Mouse (Mus musculus) CD4-positive, CD25-positive, alpha-beta regulatory T cell, adult 2 months (primary cell): ENCODE data around the gene Ess2.
A peak's percentile ranks its signal among the peaks of the same experiment; 100 is the strongest.
"Not testable (repeated sequence)": the region's sequence is repeated elsewhere in the genome, so short reads cannot be mapped to it uniquely, and the experiment has no call there.

Source experiments
- DNase-seq: peaks from one replicate; pipeline ENCODE4 v3.0.0-alpha.2; 2012; ENCODE audit warnings: low read depth, low spot score

Gene Ess2

DNA sequence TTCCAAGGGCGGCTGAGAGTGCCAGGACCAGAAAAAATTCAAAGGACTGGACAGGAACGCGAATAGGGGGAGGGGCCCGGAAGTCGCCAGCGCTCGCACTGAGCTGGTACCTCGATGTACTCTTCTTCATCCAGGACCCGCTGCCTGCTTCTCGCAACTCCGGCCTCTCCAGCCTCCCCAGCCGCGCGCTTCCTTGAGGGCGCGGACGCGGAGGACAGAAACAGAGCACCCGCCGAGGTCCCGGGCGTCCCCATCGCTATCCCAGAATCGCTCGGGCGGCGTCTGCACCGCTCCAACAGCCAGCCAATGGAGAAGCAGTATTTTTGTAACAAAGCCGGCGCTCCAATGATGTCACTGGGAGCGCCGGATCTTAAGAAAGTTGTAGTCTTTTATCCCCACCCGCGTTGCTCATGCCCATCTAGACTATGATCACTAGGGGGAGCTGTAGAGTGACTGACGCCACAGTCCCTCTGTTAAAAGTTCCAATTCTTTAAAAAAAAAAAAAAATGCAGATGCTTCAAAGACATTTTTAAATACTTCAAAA is at the start of gene Ess2:
Gene Ess2, minus strand, starts transcription at position 297 of the 544 bp plus-strand sequence.
- DNase-seq: peak; percentile 96

DNA sequence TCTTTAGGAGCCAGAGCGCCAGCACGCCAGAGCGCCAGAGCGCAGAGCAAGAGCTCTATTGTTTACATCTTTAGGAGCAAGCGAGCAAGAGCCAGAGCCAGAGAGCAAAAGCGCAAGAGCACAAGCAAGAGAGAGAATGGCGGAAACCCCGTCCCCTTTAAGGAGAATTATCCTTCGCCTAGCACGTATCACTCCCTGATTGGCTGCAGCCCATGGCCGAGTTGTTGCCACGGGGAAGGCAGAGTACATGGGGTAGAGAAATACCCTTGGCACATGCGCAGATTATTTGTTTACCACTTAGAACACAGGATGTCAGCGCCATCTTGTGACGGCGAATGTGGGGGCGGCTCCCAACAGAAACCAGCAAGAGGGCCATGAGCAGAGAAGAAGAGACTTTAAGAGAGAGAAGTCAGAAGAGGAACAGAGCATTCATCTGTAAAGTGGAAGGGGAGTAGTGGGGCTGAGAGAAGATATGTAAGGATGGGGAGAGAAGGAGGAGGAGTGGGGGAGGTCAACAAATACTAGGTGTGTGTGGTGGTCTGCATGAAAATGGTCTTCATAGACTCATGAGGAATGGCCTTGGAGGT is 45.0 kb upstream of the Ess2 start:
- DNase-seq: not testable (repeated sequence)

DNA sequence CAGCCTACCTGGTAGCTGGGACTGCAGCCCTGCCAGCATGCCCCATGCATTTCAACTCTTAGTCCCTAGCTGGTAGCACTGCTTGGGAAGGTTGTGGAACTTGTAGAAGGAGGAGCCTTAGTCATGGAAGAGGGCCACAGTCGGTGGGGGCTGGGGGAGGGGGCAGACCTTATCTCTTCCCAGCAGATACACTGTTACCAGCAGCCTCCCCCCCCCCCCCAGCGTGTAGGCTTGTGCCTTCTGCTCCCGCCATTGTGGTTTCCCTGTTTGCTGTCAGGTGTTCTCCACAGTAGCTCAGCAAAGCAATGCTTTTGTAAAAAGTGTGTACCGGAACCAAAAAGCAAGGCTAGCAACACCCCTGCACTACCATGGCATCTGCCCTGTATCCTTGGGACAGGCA is 40.5 kb upstream of the Ess2 start:
- no peak for DNase-seq

DNA sequence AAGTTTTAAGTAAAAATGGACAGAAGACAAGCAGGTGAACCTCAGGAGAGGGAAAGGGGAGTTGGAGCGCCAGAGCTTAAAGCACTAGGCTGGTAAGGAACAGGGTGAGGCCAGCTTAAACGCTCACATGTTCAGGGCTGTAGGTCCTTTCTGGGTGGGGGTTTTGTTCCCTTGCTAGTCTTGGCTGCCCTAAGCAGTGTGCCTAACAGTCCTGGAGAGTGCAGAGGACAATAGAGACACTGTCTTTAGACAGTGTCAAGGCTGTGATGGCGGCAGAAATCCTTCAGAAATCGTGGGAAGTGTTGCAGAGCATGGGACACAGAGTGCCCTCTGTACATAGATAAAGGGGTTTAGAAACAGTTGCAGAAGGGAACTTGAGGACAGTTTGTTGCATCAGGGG is 38.9 kb upstream of the Ess2 start:
- DNase-seq: no peak

DNA sequence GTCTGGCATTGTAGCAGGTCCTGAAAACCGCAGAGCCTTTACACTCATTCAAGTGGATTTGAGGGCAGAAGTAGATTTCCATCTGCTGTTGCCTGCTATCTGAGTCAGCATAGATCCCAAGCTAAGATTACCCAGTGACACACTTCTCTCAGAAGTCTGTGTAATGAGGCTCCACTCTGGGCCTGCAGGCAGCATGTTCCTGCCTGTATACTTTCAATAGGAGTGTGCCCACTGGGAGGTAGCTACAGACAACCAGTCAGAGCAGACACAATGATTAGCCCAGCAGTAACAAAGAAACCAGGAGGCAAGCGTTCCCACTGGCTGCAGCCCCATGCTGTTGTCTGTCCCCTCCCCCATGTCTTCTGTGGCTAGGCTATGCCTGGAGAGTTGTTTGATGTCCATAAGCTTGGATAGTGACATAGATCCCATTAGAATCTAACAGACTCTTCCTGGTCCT is 38.3 kb upstream of the Ess2 start:
- no peak for DNase-seq

DNA sequence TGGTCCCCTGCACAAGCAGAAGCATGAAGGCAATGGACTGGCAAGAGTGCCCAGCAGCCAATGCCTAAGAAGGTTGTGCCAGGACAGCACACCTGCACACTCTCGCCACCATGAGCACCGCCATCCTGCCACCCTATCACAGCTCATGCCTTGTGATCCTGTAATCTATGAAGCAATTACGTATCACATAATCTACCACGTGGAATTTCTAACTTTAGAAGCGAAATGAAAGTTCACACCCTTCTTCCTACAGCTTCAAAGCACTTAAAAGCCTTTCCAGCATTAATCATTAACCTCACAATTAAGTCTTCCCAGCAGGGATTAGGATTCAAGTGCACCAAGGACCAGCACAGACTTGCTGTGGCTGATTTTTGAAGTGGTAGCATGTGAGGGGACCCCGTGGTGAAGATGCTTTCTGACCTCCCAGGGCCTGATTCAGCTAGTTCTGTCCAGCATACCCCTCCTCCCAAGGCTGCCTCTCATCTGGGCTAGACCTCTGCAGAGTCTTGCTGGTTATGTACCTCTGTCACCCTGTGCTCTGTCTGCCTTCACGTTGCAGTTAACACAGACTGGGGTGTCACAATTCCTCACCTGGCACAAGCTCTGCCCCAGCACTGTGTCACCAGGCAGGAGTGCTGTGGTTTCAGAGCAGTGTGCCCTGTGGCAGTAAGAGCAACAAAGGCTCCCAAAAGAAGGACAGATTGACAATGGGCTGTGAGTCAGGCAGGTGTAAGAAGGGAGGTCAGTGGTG is 34.1 kb upstream of the Ess2 start:
- DNase-seq: no peak

DNA sequence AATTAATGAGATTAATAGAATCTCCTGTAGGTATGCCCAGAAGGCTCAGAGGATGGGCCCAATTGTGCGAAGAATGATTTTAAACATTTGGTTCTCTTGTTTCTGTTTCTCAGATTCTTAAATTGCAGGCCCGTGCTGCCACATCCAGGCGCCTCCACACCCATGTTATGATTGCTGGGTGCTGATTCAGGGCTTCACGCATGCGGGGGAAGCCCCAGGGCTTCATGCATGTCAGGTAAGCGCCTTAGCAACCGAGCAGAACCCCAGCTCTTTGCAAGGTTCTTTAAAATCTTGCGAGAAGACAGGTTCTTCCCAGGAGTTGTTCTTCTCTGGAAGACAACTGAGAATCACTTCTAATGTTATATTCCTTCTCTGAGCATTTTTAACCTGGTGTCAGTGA is 32.3 kb upstream of the Ess2 start:
- no peak for DNase-seq

DNA sequence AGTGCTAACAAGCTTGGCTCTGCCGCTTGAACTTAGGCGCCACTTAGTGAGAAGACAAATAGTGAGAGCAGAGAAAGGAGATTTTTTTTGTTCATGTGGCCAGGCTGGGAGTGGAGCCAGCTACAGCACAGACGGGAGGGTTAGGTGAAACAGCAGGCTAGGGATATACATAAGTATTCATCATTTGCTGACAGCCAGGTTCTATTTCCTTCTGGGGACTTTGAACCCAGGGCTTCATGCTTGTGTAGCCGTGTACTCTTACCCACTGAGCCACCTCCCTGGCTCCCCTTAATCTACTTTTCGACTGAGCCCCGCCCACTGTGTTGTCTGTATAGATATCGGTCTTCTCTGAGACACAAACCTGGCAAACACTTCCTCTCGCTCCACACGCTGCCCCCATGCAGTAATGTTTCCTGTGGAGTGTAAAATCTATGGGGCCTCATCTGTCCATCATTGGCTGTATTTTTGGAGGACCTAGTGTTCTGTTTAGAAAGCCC is 28.2 kb upstream of the Ess2 start:
- no peak for DNase-seq

DNA sequence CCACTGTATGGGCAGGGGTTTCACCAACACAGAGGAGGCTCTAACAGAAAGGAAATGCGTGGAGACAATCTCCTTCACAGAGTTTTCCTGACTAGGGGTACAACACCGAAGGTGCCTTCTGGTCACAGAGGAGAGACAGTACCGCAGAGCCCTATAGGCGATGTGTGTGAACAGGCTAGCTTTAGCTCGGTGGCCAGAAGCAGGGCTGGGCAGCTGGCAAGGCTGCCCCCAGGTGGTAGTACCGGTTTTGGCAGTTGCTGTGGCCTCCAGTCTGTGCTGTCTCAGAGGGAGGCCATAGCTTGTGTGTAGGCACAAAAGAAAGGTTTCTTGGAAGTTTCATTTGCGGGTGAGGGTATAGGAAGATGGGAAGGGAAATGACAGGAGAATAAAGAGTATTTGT is 27.7 kb upstream of the Ess2 start:
- peak; percentile 85 for DNase-seq

DNA sequence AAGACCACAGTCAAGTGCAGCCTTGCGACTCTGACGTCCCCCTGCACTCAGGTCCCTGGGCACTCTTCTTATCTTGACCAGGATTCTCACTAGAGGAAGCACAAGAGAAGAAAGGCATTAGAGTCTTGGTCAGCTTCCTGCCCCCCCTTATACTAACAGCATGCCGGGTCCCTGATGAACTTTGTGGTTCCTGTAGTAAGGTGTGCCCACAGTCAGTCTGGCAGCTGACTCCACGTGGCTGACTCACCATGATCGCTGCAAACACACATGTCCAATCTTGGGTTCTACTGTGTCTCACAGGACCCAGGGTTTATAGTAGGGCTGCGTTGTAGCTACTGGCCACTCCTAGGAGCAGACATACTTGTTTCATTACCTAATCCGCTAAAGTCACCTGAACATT is 27.0 kb upstream of the Ess2 start:
- DNase-seq: no peak

DNA sequence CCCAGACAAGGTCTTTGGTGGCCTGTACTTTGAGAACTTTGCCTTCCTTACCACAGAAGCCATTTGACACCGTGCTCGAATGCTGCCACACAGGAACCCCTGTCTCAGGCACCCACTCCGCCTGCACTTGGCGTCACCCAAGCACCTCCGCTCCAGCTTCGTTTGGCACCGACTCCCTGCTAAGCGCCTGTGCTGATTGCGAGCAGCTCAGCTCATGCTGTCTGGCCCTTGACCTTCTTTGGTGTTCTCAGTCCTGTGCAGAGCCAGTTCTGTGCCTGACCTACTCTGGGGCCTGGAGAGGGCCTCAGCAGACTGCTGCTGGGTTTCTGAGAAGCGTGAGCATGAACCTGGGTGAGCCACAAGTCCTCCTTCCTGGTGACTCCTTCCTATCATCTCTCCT is 25.6 kb upstream of the Ess2 start:
- no peak for DNase-seq

DNA sequence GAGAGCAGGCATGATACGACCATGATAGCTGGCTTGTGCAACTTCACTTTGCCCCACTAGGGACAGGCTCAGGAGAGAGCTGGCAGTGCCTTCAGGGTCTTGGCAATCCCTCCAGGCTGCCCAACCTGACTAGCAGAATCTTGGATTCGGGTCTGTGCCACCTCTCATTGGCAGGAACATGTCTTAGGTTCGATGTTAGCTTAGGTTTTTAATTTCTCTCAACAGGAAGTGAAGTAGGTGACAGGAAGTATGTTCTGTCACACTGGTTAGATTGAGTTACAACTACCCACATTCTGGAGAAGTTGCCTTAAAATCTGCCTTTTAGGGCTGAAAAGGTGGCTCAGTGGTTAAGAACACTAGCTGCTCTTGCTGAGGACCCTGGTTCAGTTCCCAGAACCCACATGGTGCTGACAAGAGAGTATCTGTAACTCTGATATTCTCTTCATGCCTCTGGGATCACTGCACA is 23.3 kb upstream of the Ess2 start:
- DNase-seq: peak; percentile 39

DNA sequence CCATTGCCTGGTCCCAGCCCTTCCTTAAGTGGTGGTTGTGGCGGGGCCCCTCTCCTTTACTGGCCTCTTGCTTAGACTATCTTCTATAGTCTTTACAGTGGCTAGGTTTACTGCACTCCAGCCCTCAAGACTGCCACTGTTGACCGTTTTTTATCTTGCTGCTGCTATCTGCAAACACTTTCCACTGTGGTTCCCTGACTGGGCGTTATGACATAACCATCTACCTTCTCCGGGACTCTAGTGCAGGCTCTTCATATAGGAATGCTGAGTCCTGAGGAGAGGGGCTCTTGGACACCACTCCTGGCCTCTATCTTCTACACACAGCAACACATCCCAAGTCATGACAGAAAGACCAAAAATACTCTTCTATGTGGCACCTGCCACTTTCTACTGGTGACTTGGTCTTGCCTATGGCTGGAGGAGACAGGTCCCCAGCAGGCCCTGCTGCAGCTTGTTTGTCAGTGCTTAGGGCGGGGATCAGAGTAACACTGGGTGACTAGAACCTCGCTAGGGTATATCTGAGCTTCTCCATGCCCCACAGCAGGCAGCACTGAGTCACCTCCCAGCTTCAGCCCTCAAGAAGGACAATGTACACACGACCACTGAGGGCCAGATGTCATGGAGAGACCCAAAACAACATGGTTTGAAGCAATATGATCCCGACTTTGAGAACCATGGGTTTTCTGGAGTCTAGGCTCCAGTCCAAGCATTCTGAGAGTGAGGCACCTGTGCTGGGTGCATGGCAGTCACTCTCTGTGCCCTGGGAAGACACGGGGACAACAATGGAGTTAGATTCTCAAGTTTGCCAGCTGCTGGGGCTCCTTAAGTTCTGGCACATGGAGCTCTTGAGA is 22.7 kb upstream of the Ess2 start:
- DNase-seq: no peak

DNA sequence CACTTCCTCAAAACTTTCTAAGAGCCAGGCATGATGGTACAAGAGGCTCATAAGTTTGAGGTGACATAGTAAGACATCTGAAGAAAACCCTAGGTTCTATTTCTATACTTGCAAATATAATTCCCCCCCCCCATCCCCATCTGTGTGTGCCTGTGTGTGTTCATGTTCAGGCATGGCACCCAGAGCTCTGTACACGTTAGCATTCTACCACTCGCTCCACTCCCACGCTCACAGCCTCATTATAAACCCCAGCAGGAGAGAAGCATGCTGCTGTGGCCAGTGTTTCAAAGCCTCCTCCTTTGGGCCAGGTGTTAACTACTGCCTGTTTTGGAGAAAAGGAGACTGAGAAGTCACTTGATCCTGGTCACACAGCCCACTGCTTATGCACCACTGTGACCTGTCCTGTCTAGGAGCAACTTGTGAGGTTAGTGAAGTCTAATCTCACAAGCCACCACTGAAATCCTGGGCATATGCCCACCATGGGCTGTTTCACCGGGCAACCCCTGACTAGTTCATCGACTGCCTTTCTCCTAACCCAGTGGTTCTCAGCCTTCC is 20.8 kb upstream of the Ess2 start:
- no peak for DNase-seq

DNA sequence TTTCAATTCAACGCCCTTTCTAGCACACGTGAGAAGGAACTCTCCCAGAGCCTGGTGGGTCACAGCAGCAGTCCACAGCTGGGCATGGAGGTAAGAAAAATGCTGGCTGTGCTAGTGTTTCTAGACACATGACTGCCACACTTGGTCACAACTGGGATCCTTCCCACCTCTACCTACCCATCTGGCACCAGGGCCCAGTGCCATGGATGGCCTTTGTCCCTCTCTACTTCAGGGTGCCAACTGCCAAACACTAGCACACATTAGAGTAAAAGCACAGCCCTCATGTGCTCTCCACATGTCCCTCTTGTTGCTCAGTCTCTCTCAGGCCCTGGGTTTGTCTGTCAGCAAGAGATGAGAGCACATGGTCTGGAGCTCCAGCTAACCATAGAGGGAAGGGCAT is 18.5 kb upstream of the Ess2 start:
- no peak for DNase-seq

DNA sequence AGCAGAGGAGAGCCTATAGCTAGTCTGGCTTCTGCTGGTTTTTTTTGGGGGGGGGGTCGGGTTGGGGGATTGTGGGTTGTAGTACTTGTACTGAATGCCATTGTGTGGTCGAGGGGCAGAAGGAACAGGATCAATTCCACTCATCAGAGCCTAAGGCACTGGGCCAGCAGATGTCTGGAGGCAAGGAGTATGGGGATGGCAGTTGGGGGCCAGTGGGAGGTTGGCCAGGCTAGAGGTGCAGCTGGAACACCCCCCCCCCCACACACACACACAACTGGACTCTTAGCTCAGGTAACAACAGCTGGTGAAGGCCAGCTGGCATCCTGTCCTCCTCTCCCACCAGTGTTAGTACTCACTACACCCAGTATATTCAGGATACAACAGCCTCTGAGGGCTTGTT is 18.1 kb upstream of the Ess2 start:
- no peak for DNase-seq

DNA sequence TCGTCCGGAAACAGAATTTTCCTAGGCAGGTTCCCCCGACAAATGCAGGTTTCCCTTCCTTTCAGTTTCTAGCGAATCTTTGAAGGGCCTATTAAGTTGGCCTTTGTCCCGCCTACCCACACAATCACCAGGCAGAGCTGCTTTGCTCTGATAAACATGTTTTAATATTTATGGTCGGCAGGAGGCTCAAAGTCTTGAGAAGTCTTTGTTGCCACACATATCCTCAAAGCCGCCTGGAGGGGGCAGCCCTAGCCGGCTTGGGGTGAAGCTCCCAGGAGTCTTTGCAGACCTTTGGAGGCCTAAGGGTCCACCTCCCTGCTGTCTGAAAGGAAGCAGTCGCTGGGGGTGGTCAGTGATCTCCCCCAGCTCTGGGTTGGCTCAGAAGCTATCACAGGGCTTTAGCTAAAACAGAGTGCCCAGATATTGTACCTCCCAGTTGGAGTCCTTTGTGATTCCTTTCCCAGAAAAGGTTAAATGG is 17.5 kb upstream of the Ess2 start:
- DNase-seq: peak; percentile 91

DNA sequence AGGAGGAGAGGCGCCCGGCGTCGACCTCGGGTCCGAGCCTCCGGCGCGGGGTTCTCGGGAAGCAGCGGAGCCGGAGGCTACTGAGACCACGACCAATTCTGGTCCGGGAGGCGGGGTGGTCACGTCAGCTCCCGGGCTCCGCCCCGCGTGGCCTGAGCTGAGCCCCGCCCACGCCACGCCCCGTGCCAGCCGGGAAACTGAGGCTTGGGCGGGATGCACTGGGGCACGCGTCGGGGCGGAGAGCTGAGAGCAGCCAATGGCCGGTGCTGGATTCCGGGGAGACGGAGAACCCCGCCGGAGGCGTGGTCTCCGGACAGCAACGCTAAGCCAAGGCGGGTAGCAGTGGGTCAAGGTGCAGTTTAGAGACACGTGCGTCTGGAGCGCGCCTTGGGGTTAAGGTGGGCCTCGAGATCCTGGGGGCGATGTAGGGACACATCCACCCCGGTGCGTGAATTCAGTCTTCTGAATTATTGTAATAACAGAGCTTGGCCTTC is 17.0 kb upstream of the Ess2 start, which contains the start of gene Slc25a1:
Gene Slc25a1, minus strand, starts transcription at position 133 of the 494 bp plus-strand sequence.
- DNase-seq: peak; percentile 69

DNA sequence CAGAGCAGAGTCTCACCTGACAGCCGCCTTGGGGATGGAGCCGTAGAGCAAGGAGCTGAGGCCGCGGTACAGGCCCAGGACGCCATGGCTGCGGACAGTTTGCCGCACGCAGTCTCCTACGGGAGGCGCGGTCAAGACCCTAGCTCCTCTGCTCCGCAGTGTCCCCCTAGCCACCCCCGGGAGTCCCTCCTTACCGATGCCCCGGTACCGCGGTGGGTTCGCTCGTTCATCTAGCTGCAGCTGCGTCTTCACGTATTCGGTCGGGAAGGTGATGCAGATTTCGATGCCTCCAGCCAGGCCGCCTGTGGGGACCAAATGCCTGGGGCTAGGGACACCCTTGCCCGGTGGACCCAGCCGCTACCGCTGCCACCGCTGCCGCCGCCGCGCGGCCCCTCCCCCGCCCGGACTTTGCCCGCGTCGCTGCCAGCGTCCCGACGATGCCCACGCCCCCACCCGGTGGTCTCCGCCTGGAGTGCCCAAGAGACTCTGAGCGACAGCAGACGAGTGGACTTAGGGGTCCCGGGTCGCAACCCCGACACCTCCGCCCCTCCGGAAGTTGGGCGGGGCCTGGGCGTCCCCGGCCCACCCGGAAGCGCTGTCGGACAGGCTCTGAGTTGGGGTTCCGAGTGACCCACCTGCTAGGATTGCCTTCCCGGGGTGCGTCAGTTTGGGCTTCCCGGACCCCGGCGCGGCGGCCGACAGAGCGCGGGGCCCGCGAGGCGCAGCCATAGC is 16.4 kb upstream of the Ess2 start:
- DNase-seq: peak; percentile 59

DNA sequence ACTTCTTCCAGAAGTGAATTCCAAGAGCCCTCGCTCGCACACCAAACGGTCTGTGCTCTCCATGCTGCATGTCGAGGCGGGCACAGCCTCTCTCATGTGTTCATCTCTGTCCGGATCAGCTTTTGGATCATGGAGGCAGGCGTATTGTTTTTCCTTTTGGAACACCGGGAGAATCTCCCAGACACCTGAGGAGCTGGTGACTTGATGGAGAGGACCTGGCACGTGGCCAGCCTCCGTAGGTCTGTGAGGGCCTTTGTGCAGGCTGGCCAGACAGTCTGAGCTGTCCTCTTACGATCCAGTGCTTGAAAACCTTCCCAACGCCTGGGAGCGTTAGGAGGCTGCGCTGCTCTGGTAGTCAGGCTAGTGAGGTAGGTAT is 11.0 kb upstream of the Ess2 start:
- no peak for DNase-seq
